Mouse (Mus musculus) heart, adult 2 months (tissue): Measurements from ENCODE around the gene Fshr.

Experiments
- CTCF ChIP-seq: fragments of 200-600 bp; IDR thresholded peaks from 2 replicates; pipeline ENCODE4 v1.8.1; 2022; ENCODE audit warnings: antibody characterized with exemption, mild to moderate bottlenecking, moderate library complexity
- POLR2A ChIP-seq: fragments of 200-500 bp; IDR thresholded peaks from 2 replicates; pipeline ENCODE4 v1.6.1; 2011; ENCODE audit warnings: mild to moderate bottlenecking, low read depth, low read length, control low read depth; ENCODE audit not compliant: insufficient read depth

GRCm38 (mm10) chr17:89202181-89202580 lies 1.7 kb upstream of the Fshr start:
- no peak for TF ChIP-seq CTCF
- TF ChIP-seq POLR2A, result no peak
